Comparison of ENCODE assay signal across 26 mouse cellular contexts in the genomic region with DNA sequence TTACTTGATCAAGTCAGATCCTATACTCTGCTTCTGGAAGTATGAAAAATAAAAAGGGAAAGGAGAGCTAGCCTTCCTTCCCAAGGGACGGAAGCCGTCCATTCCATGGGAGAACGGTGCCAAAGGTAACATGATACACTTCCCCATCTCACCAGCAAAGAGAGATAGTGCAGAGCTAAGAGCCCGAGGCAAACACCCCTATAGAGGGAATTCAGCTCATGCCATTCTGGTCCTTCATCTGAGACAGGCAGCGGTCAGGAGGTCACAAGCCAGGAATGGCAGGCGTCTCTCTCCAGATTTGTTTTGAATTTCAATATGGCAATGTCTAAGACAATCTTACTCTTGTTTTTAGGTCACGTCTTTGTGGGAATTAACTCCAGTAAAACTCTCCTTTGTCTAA.
DNase-seq lines count a peak whose midpoint lies in the region; ATAC-seq and TF ChIP-seq lines count a peak whose summit lies in the region.
"Had no signal": no experiment of that assay in that cellular context is flagged by ENCODE, and none has a peak within 500 bp of the region (broad histone marks: within the 10 kb centered on the region; RNA-seq: fewer than 3 reads in every experiment).

No protein-coding gene starts in this region.

- H3K4me1 ChIP-seq in heart, embryonic 15.5 days (replicated peaks), result peaks cover 28% of the 10 kb centered on the region
- peaks cover 3% of the 10 kb centered on the region; the same call in 1 of the 2 replicates for H3K4me1 ChIP-seq in testis, adult 2 months (ENCODE audit: control insufficient read depth, insufficient read depth, low read length)
- peaks cover 33% of the 10 kb centered on the region for H3K4me1 ChIP-seq in embryonic facial prominence, embryonic 10.5 days
- H3K4me1 ChIP-seq in forebrain, postnatal 0 days (ENCODE audit: insufficient read depth), result no peaks in the 10 kb centered on the region
- H3K4me1 ChIP-seq: liver, embryonic 12.5 days had no signal

- no peak for TF ChIP-seq POLR2A in testis, adult 2 months (IDR thresholded peaks at IDR 0.05; ENCODE audit: control insufficient read depth, low read depth, low read length)

- no peak for TF ChIP-seq CTCF in testis, adult 2 months (IDR thresholded peaks at IDR 0.05; ENCODE audit: control insufficient read depth, insufficient read depth, insufficient replicate concordance, low read depth, low read length)
- TF ChIP-seq CTCF in forebrain, postnatal 0 days (IDR thresholded peaks at IDR 0.05; ENCODE audit: low read depth), result no peak

- no peak for DNase-seq in heart, adult 8-10 months (ENCODE audit: low spot score)
- no peak for DNase-seq in testis, postnatal 10 days (ENCODE audit: low spot score)
- DNase-seq in embryonic facial prominence, embryonic 10.5 days (ENCODE audit: low spot score), result peak; percentile 69
- DNase-seq in forebrain, postnatal 0 days, result no peak
- no peak for DNase-seq in kidney, adult 9 months
- DNase-seq: adrenal gland, adult 8-10 months; cerebellum, adult 18-20 months; cerebellum, postnatal 25 days; kidney, adult 11 months; layer of hippocampus, adult 9-11 months; lung, adult 18-20 months; lung, postnatal 10 days; right cerebral cortex, adult 18-20 months; right cerebral cortex, postnatal 4 days; thymus, adult 18-20 months; thymus, postnatal 4 days had no signal

- H3K4me3 ChIP-seq in heart, embryonic 15.5 days, result no peak overlapping the region
- no peak overlapping the region for H3K4me3 ChIP-seq in testis, adult 2 months (ENCODE audit: control insufficient read depth, low read depth, low read length)
- no peak overlapping the region for H3K4me3 ChIP-seq in embryonic facial prominence, embryonic 10.5 days
- no peak overlapping the region for H3K4me3 ChIP-seq in forebrain, postnatal 0 days (ENCODE audit: low read depth, low read length)
- H3K4me3 ChIP-seq: embryonic facial prominence, embryonic 15.5 days; limb, embryonic 13.5 days; liver, embryonic 12.5 days; midbrain, embryonic 10.5 days; myocyte had no signal

- H3K36me3 ChIP-seq in heart, embryonic 15.5 days, result peaks cover 6% of the 10 kb centered on the region; the same call in 1 of the 2 replicates
- no peaks in the 10 kb centered on the region for H3K36me3 ChIP-seq in testis, adult 2 months (ENCODE audit: control insufficient read depth, insufficient read depth, low read length)
- peaks cover 44% of the 10 kb centered on the region for H3K36me3 ChIP-seq in embryonic facial prominence, embryonic 10.5 days (replicated peaks)
- H3K36me3 ChIP-seq in forebrain, postnatal 0 days (ENCODE audit: insufficient read depth), result no peaks in the 10 kb centered on the region; the same call in 1 of the 2 replicates
- H3K36me3 ChIP-seq: liver, embryonic 12.5 days had no signal

- no peak overlapping the region for H3K4me2 ChIP-seq in heart, embryonic 15.5 days
- no peak overlapping the region for H3K4me2 ChIP-seq in forebrain, postnatal 0 days (ENCODE audit: low read depth)
- H3K4me2 ChIP-seq: embryonic facial prominence, embryonic 15.5 days; limb, embryonic 13.5 days; liver, embryonic 12.5 days had no signal

- H3K9ac ChIP-seq in heart, embryonic 15.5 days, result no peak overlapping the region
- H3K9ac ChIP-seq in forebrain, postnatal 0 days, result no peak overlapping the region
- H3K9ac ChIP-seq: embryonic facial prominence, embryonic 15.5 days; limb, embryonic 13.5 days; liver, embryonic 12.5 days had no signal

- ATAC-seq in heart, embryonic 15.5 days (replicated peaks; ENCODE audit: insufficient number of reproducible peaks, insufficient read depth, low FRiP score, low read depth), result no peak
- ATAC-seq in forebrain, postnatal 0 days, result no peak
- ATAC-seq: activated CD4-positive, CD25-positive, alpha-beta regulatory T cell, adult 4 months; forebrain, embryonic 14.5 days; liver, embryonic 12.5 days; midbrain, embryonic 16.5 days had no signal

- 21% methylated on average over 7 of the region's 7 CpGs for WGBS in heart, embryonic 15.5 days
- 17% methylated on average over 7 of the region's 7 CpGs for WGBS in embryonic facial prominence, embryonic 10.5 days
- 74% methylated on average over 7 of the region's 7 CpGs for WGBS in forebrain, postnatal 0 days

- H3K9me3 ChIP-seq in heart, embryonic 15.5 days (replicated peaks), result no peaks in the 10 kb centered on the region
- H3K9me3 ChIP-seq in embryonic facial prominence, embryonic 10.5 days, result no peaks in the 10 kb centered on the region
- no peaks in the 10 kb centered on the region for H3K9me3 ChIP-seq in forebrain, postnatal 0 days (ENCODE audit: low read length)
- H3K9me3 ChIP-seq: embryonic facial prominence, embryonic 15.5 days; limb, embryonic 13.5 days; liver, embryonic 12.5 days; midbrain, embryonic 10.5 days had no signal

- H3K27ac ChIP-seq in heart, embryonic 15.5 days, result 0 out of 2 replicates have a peak overlapping the region, but pooled peaks have one; percentile 32
- H3K27ac ChIP-seq in testis, adult 2 months (ENCODE audit: control insufficient read depth, insufficient read depth, low read depth, low read length), result peak overlapping the region; percentile 44; the same call in 1 of the 2 replicates
- H3K27ac ChIP-seq in embryonic facial prominence, embryonic 10.5 days (replicated peaks), result no peak overlapping the region; the same call in 1 of the 2 replicates
- H3K27ac ChIP-seq in forebrain, postnatal 0 days (ENCODE audit: low read depth, low read length), result no peak overlapping the region
- H3K27ac ChIP-seq: embryonic facial prominence, embryonic 15.5 days; limb, embryonic 13.5 days; liver, embryonic 12.5 days; midbrain, embryonic 10.5 days had no signal

- H3K27me3 ChIP-seq in heart, embryonic 15.5 days, result no peaks in the 10 kb centered on the region
- no peaks in the 10 kb centered on the region for H3K27me3 ChIP-seq in testis, adult 2 months (ENCODE audit: control insufficient read depth, insufficient read depth, low read length)
- H3K27me3 ChIP-seq in embryonic facial prominence, embryonic 10.5 days (replicated peaks; ENCODE audit: low read depth, poor library complexity, severe bottlenecking), result no peaks in the 10 kb centered on the region
- H3K27me3 ChIP-seq in forebrain, postnatal 0 days (ENCODE audit: insufficient read depth, low read length), result no peaks in the 10 kb centered on the region
- H3K27me3 ChIP-seq: embryonic facial prominence, embryonic 15.5 days; limb, embryonic 13.5 days; liver, embryonic 12.5 days had no signal

Comparison
In these comparisons a context has a peak if more than half of its experiments do, and no peak if none do; other contexts are left out.
1. H3K27ac ChIP-seq: peak in heart, embryonic 15.5 days (single experiment) and testis, adult 2 months (single experiment); none in embryonic facial prominence, embryonic 10.5 days (single experiment) and forebrain, postnatal 0 days (single experiment).